Mouse (Mus musculus) kidney, adult 2 months (tissue): Measurements from ENCODE around the gene Ccdc113. TPM values are rescaled to one million over a fixed set of nuclear protein-coding genes. Genes with fewer than 3 reads are reported as not detected.
A peak's percentile ranks its signal among the peaks of the same experiment; 100 is the strongest.

Source experiments
- DNase-seq: peaks from one replicate; pipeline ENCODE4 v3.0.0; 2021
- H3K27ac ChIP-seq: fragments of 200-500 bp; 2 replicates; pipeline ENCODE4 v1.5.1; 2012; ENCODE audit warnings: low read depth, low read length, control low read depth, inconsistent platforms; ENCODE audit not compliant: insufficient read depth
- H3K27me3 ChIP-seq: fragments of 200-500 bp; replicated peaks from 2 replicates; pipeline ENCODE4 v1.6.1; 2012; ENCODE audit warnings: mild to moderate bottlenecking, moderate library complexity, low read length, inconsistent platforms; ENCODE audit not compliant: control insufficient read depth, insufficient read depth
- H3K36me3 ChIP-seq: fragments of 200-500 bp; 2 replicates; pipeline ENCODE4 v1.6.1; 2012; ENCODE audit warnings: mild to moderate bottlenecking, moderate library complexity, low read length, inconsistent platforms; ENCODE audit not compliant: control insufficient read depth, insufficient read depth
- H3K4me1 ChIP-seq: fragments of 200-500 bp; 2 replicates; pipeline ENCODE4 v1.6.1; 2011; ENCODE audit warnings: low read length; ENCODE audit not compliant: control insufficient read depth, insufficient read depth
- H3K4me3 ChIP-seq: fragments of 200-500 bp; 2 replicates; pipeline ENCODE4 v1.5.1; 2011; ENCODE audit warnings: mild to moderate bottlenecking, low read depth, low read length, control low read depth; ENCODE audit not compliant: insufficient read depth
- CTCF ChIP-seq: fragments of 200-500 bp; conservative IDR thresholded peaks from 2 replicates; pipeline ENCODE4 v1.5.1; 2011; ENCODE audit warnings: low read depth, mild to moderate bottlenecking, control low read depth, low read length, moderate library complexity, mixed read lengths; ENCODE audit not compliant: insufficient read depth, insufficient read length
- POLR2A ChIP-seq: fragments of 200-500 bp; IDR thresholded peaks from one replicate; pipeline ENCODE4 v1.6.1; 2011; ENCODE audit warnings: low read depth, low read length, control low read depth
- WGBS: fragments of 180-500 bp; shearing (Covaris S2); methylation state at CpG from one replicate; pipeline ENCODE4 v1.1.7; 2018; 5-methylcytosine and 5-hydroxymethylcytosine counted together
- polyA plus RNA-seq: library from polyadenylated mRNA; depleted of rRNA; stranded (reverse); fragments of >200 nt; gene quantifications from 2 replicates; pipeline ENCODE4 v1.2.3, GENCODE M21; 2012

The Ccdc113 gene
- polyA plus RNA-seq, 1 experiment: 0.13 TPM

- Histone ChIP-seq H3K36me3 (no peaks in the 10 kb centered on the region), H3K27me3 (no peaks in the 10 kb centered on the region), H3K4me1 (no peaks in the 10 kb centered on the region), H3K4me3 (no peak overlapping the region), H3K27ac (no peak overlapping the region)
- DNase-seq: no peak
- 79% methylated on average over 4 of the region's 4 CpGs for whole genome bisulfite sequencing
- TF ChIP-seq POLR2A: no peak
- no peak for TF ChIP-seq CTCF
Observed at GRCm38 (mm10) chr8:95590539-95590938, 56.7 kb downstream of the Ccdc113 start.

GRCm38 (mm10) chr8:95592131-95592780 lies 58.4 kb downstream of the Ccdc113 start:
- H3K4me1 ChIP-seq: no peaks in the 10 kb centered on the region
- no peak overlapping the region for H3K4me3 ChIP-seq
- H3K27ac ChIP-seq: no peak overlapping the region
- H3K36me3 ChIP-seq: no peaks in the 10 kb centered on the region
- H3K27me3 ChIP-seq: no peaks in the 10 kb centered on the region
- WGBS: 82% methylated on average over 12 of the region's 12 CpGs
- DNase-seq: no peak
- TF ChIP-seq POLR2A: no peak
- no peak for TF ChIP-seq CTCF

GRCm38 (mm10) chr8:95593439-95594393 lies 59.8 kb downstream of the Ccdc113 start:
- no peak for DNase-seq
- 85% methylated on average over 7 of the region's 7 CpGs for WGBS

GRCm38 (mm10) chr8:95595131-95595530 lies 61.2 kb downstream of the Ccdc113 start:
- 86% methylated on average over 14 of the region's 14 CpGs for WGBS
- Histone ChIP-seq H3K27ac (no peak overlapping the region), H3K4me3 (no peak overlapping the region), H3K27me3 (no peaks in the 10 kb centered on the region), H3K4me1 (no peaks in the 10 kb centered on the region), H3K36me3 (no peaks in the 10 kb centered on the region)
- no peak for TF ChIP-seq CTCF
- TF ChIP-seq POLR2A: no peak
- no peak for DNase-seq

More at GRCm38 (mm10) chr8:95593439-95594393, 59.8 kb downstream of the Ccdc113 start:
- no peak for TF ChIP-seq CTCF
- no peak for TF ChIP-seq POLR2A
- Histone ChIP-seq H3K4me1 (no peaks in the 10 kb centered on the region), H3K27me3 (no peaks in the 10 kb centered on the region), H3K27ac (no peak overlapping the region), H3K36me3 (no peaks in the 10 kb centered on the region), H3K4me3 (no peak overlapping the region)

GRCm38 (mm10) chr8:95596841-95597241 lies 63.0 kb downstream of the Ccdc113 start:
- Histone ChIP-seq H3K27ac (no peak overlapping the region), H3K27me3 (no peaks in the 10 kb centered on the region), H3K4me1 (no peaks in the 10 kb centered on the region), H3K4me3 (no peak overlapping the region), H3K36me3 (no peaks in the 10 kb centered on the region)
- 61% methylated on average over 4 of the region's 4 CpGs for WGBS
- DNase-seq: no peak
- TF ChIP-seq CTCF (no peak), POLR2A (no peak)

GRCm38 (mm10) chr8:95599861-95600260 lies 66.0 kb downstream of the Ccdc113 start:
- H3K4me3 ChIP-seq: no peak overlapping the region
- TF ChIP-seq CTCF: peak; percentile 67
- TF ChIP-seq POLR2A: no peak
- H3K36me3 ChIP-seq: no peaks in the 10 kb centered on the region
- H3K27ac ChIP-seq: no peak overlapping the region
- no peaks in the 10 kb centered on the region for H3K4me1 ChIP-seq
- peak; percentile 28 for DNase-seq
- H3K27me3 ChIP-seq: no peaks in the 10 kb centered on the region
- WGBS: 10% methylated on average over 11 of the region's 11 CpGs

GRCm38 (mm10) chr8:95601306-95601705 lies 67.4 kb downstream of the Ccdc113 start:
- DNase-seq: no peak
- Histone ChIP-seq H3K4me1 (no peaks in the 10 kb centered on the region), H3K27me3 (no peaks in the 10 kb centered on the region), H3K27ac (no peak overlapping the region), H3K36me3 (no peaks in the 10 kb centered on the region), H3K4me3 (no peak overlapping the region)
- WGBS: 80% methylated on average over 15 of the region's 15 CpGs
- TF ChIP-seq CTCF: no peak
- no peak for TF ChIP-seq POLR2A
